Mouse (Mus musculus) kidney, adult 2 months (tissue): ENCODE data around the gene Ripply3.
"Not testable (repeated sequence)": the region's sequence is repeated elsewhere in the genome, so short reads cannot be mapped to it uniquely, and the experiment has no call there.

Source experiments
- CTCF ChIP-seq: fragments of 200-500 bp; conservative IDR thresholded peaks from 2 replicates; pipeline ENCODE4 v1.5.1; 2011; ENCODE audit warnings: low read depth, mild to moderate bottlenecking, control low read depth, low read length, moderate library complexity, mixed read lengths; ENCODE audit not compliant: insufficient read depth, insufficient read length
- POLR2A ChIP-seq: fragments of 200-500 bp; IDR thresholded peaks from one replicate; pipeline ENCODE4 v1.6.1; 2011; ENCODE audit warnings: low read depth, low read length, control low read depth

- TF ChIP-seq CTCF, POLR2A: not testable (repeated sequence)
Observed at GRCm38 (mm10) chr16:94339164-94340160, 11.2 kb downstream of the Ripply3 start.
